Mouse (Mus musculus) telencephalon, adult 2 months (tissue): Measurements from ENCODE around the gene Zer1.
"Not testable (repeated sequence)": the region's sequence is repeated elsewhere in the genome, so short reads cannot be mapped to it uniquely, and the experiment has no call there.

Experiments used
- DNase-seq: peaks from one replicate; pipeline ENCODE4 v3.0.0-alpha.2; 2011; ENCODE audit warnings: low read depth, low spot score

Gene Zer1

GRCm38 (mm10) chr2:30077502-30078348 lies 46.7 kb downstream of the Zer1 start, which contains the start of gene Pkn3:
Gene Pkn3 (plus strand): TSS chr2:30077684.
- DNase-seq = no peak

- no peak for DNase-seq
These were observed 47.4 kb downstream of the Zer1 start for GRCm38 (mm10) chr2:30076959-30077358.

GRCm38 (mm10) chr2:30076439-30076838 lies 47.9 kb downstream of the Zer1 start:
- no peak for DNase-seq

- no peak for DNase-seq
These were observed 48.8 kb downstream of the Zer1 start for GRCm38 (mm10) chr2:30075625-30076024.

GRCm38 (mm10) chr2:30073285-30073684 lies 51.1 kb downstream of the Zer1 start:
- DNase-seq = no peak

- DNase-seq = no peak
These were observed 51.5 kb downstream of the Zer1 start for GRCm38 (mm10) chr2:30072875-30073274.

- no peak for DNase-seq
These were observed 56.4 kb downstream of the Zer1 start for GRCm38 (mm10) chr2:30067962-30068361.

GRCm38 (mm10) chr2:30067031-30067888 lies 57.1 kb downstream of the Zer1 start:
- no peak for DNase-seq

GRCm38 (mm10) chr2:30066046-30066901 lies 58.1 kb downstream of the Zer1 start:
- peak; percentile 79 for DNase-seq

- DNase-seq = no peak
These were observed 60.1 kb downstream of the Zer1 start for GRCm38 (mm10) chr2:30064298-30064697.

- no peak for DNase-seq
These were observed 60.6 kb downstream of the Zer1 start for GRCm38 (mm10) chr2:30063791-30064190.

GRCm38 (mm10) chr2:30063235-30063634 lies 61.1 kb downstream of the Zer1 start:
- no peak for DNase-seq

GRCm38 (mm10) chr2:30062249-30063093 lies 61.9 kb downstream of the Zer1 start:
- DNase-seq = peak; percentile 50

- no peak for DNase-seq
These were observed 62.9 kb downstream of the Zer1 start for GRCm38 (mm10) chr2:30061215-30062166.

GRCm38 (mm10) chr2:30058418-30058817 lies 66.0 kb downstream of the Zer1 start:
- DNase-seq = no peak

- no peak for DNase-seq
These were observed 67.0 kb downstream of the Zer1 start, which contains the start of gene Set for GRCm38 (mm10) chr2:30057223-30057904. Gene Set (plus strand): TSS chr2:30057378.

GRCm38 (mm10) chr2:30056736-30057135 lies 67.6 kb downstream of the Zer1 start:
- no peak for DNase-seq

GRCm38 (mm10) chr2:30055310-30055709 lies 69.1 kb downstream of the Zer1 start:
- not testable (repeated sequence) for DNase-seq
